Mouse (Mus musculus) liver (tissue): ENCODE results near the gene Ubqlnl.

Source experiments
- DNase-seq: peaks from one replicate; pipeline ENCODE4 v3.0.0-alpha.2; 2020; ENCODE audit warnings: mixed read lengths

Ubqlnl gene

GRCm38 (mm10) chr7:104150456-104150855 is at the start of gene Ubqlnl:
Gene Ubqlnl, minus strand, starts transcription at chr7:104150556.
- DNase-seq: no peak

- peak; percentile 76 for DNase-seq
Observed at GRCm38 (mm10) chr7:104199822-104200221, 49.5 kb upstream of the Ubqlnl start.

- DNase-seq: no peak
Observed at GRCm38 (mm10) chr7:104195885-104196284, 45.5 kb upstream of the Ubqlnl start, which contains the start of gene Olfr649. Gene Olfr649, minus strand, starts transcription at chr7:104195985.

GRCm38 (mm10) chr7:104191275-104191674 is 40.9 kb upstream of the Ubqlnl start:
- DNase-seq: no peak

GRCm38 (mm10) chr7:104183292-104183691 is 32.9 kb upstream of the Ubqlnl start, which contains the start of gene Olfr648:
Gene Olfr648, minus strand, starts transcription at chr7:104183392.
- no peak for DNase-seq

- DNase-seq: no peak
Observed at GRCm38 (mm10) chr7:104179074-104179473, 28.7 kb upstream of the Ubqlnl start.

- DNase-seq: no peak
Observed at GRCm38 (mm10) chr7:104178422-104179054, 28.2 kb upstream of the Ubqlnl start.

GRCm38 (mm10) chr7:104175085-104175484 is 24.7 kb upstream of the Ubqlnl start:
- DNase-seq: no peak

- peak; percentile 14 for DNase-seq
Observed at GRCm38 (mm10) chr7:104169634-104170204, 19.4 kb upstream of the Ubqlnl start.

- peak; percentile 6 for DNase-seq
Observed at GRCm38 (mm10) chr7:104167105-104167504, 16.7 kb upstream of the Ubqlnl start.

- no peak for DNase-seq
Observed at GRCm38 (mm10) chr7:104143179-104143578, 7.2 kb downstream of the Ubqlnl start, which contains the start of gene Ubqln3. Gene Ubqln3, minus strand, starts transcription at chr7:104143279.

GRCm38 (mm10) chr7:104137305-104137704 is 13.1 kb downstream of the Ubqlnl start, which contains the start of gene Olfr643:
Gene Olfr643, minus strand, starts transcription at chr7:104137405.
- DNase-seq: no peak

GRCm38 (mm10) chr7:104129726-104130125 is 20.6 kb downstream of the Ubqlnl start, which contains the start of gene Ubqln5:
Gene Ubqln5, minus strand, starts transcription at chr7:104129826.
- no peak for DNase-seq

- no peak for DNase-seq
Observed at GRCm38 (mm10) chr7:104104757-104104972, 45.7 kb downstream of the Ubqlnl start, which contains the start of gene Olfr646. Gene Olfr646, plus strand, starts transcription at chr7:104104873.

- DNase-seq: peak; percentile 10
Observed at GRCm38 (mm10) chr7:104103913-104104756, 46.2 kb downstream of the Ubqlnl start.
